Mouse (Mus musculus) sigmoid colon, adult 10 weeks (tissue): ENCODE results near the gene Zkscan17. TPM values are rescaled to one million over a fixed set of nuclear protein-coding genes. Genes with fewer than 3 reads are reported as not detected.

Experiments
- polyA plus RNA-seq: library from polyadenylated mRNA; stranded (reverse); fragments of 350-450 nt; fragmentation: Illumina TruSeq; extraction: RNeasy Lipid Tissue Mini Kit (QIAGEN cat#74804); gene quantifications from one replicate; pipeline ENCODE4 v1.2.3, GENCODE M21; 2014; ENCODE audit warnings: low read depth, low replicate concordance

The Zkscan17 gene
- polyA plus RNA-seq: 1.7 TPM

GRCm38 (mm10) chr11:59526472-59527080, at the start of gene Zkscan17:
TSS of gene Zkscan17 (minus strand) at chr11:59526751.

GRCm38 (mm10) chr11:59576135-59576534, 49.6 kb upstream of the Zkscan17 start, which contains the start of gene Olfr222:
TSS of gene Olfr222 (minus strand) at chr11:59576235.

DNA sequence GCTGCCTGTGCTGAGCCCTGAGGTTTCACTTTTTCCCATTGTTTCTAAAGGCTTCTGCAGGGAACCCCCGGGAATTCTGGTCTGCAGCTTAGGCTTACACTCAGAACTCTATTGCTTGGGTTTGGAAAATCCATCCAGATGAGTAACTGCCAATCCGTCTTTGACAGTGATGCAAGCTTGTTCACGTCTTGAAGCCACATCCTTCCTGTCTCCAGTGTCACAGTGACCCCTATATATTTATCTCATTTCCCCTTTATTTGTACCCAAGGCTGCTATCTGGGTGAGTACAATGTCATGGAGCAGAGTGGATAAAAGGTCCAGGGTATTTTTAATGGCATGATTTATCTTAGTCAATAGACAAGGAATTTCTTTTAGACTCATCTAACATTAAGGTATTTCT, 14.8 kb upstream of the Zkscan17 start, which contains the start of gene Nlrp3:
Gene Nlrp3 (plus strand): TSS at position 245 of the 400 bp plus-strand sequence.

DNA sequence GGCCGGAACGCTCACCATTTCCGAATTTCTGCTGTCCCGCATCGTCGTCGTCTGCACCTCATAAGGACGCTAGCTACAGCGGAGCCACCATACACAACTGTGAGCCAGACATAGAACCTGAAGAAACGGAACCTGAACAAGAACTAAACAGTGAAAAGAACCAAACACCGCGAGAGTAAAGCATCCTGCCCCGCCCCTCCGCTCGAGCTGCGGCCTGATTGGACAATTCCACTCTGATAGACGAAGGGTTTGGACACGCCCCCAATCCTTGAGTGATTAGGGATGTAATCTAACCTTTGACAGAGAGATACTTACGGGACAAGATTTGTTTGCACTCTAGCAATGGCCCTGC, 54.2 kb downstream of the Zkscan17 start, which contains the start of gene Zfp867:
Gene Zfp867 (minus strand): TSS at position 149 of the 352 bp plus-strand sequence.

DNA sequence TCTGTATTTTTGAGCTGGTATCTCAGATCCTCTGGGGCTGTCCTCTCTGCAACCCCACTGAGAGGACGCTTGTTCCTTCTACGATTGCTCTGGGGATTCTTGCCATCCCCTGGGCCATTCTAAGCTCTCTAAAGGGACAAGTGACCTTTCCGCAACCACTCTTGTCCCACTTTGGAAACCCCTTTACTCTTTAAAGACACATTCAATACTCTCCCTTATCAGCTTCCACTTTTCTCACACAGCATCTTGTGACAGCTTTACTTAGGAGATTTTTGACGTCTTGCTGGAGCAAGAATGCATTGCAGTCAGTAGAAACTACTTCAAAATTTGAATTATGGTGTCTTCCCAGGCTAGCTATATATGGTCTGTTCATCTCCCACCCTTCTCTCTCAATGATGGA, 75.5 kb downstream of the Zkscan17 start, which contains the start of gene Snap47:
Gene Snap47 (minus strand): TSS at position 101 of the 400 bp plus-strand sequence.

GRCm38 (mm10) chr11:59449741-59450229, 76.8 kb downstream of the Zkscan17 start, which contains the start of gene Jmjd4:
TSS of gene Jmjd4 (plus strand) at chr11:59450045.

Other genes with a start within 250 kb of the Zkscan17 start
- gene Wnt3a, start 236.0 kb downstream of the Zkscan17 start, polyA plus RNA-seq: not detected
- gene Wnt9a, start 219.8 kb downstream of the Zkscan17 start, polyA plus RNA-seq: 0.16 TPM
- gene Prss38, start 151.1 kb downstream of the Zkscan17 start, polyA plus RNA-seq: not detected
- 8.5 TPM for gene Jmjd4, start 76.7 kb downstream of the Zkscan17 start, polyA plus RNA-seq
- 9.6 TPM for gene Snap47, start 75.6 kb downstream of the Zkscan17 start, polyA plus RNA-seq
- 8.6 TPM for gene Zfp867, start 54.3 kb downstream of the Zkscan17 start, polyA plus RNA-seq
- 0.28 TPM for gene Nlrp3, start 14.8 kb upstream of the Zkscan17 start, polyA plus RNA-seq
- not detected for gene Olfr222, start 49.5 kb upstream of the Zkscan17 start, polyA plus RNA-seq
- gene Olfr223, start 66.5 kb upstream of the Zkscan17 start, polyA plus RNA-seq: not detected
- gene Mprip, start 134.6 kb upstream of the Zkscan17 start, polyA plus RNA-seq: 28.1 TPM